Mouse (Mus musculus) layer of hippocampus, adult 8-10 months (tissue): Measurements from ENCODE around the gene Syngap1. TPM values are rescaled to one million over a fixed set of nuclear protein-coding genes. Genes with fewer than 3 reads are reported as not detected.
A peak's percentile ranks its signal among the peaks of the same experiment; 100 is the strongest.

ENCODE experiments used
- DNase-seq, 2 experiments: peaks; one replicate each; pipeline ENCODE4 v3.0.0; 2022; ENCODE audit warnings: low spot score in 2 of 2
- total RNA-seq, 4 experiments: library from RNA; stranded (reverse); gene quantifications; 2 replicates each; pipeline ENCODE4 v1.2.4; 2022

Gene Syngap1
- total RNA-seq, 4 experiments from 2014 or later: 353 to 466 (median 403) TPM

GRCm38 (mm10) chr17:26985503-26986179 lies 44.6 kb downstream of the Syngap1 start:
- DNase-seq: no peak

GRCm38 (mm10) chr17:26990521-26990920 lies 49.5 kb downstream of the Syngap1 start:
- DNase-seq: no peak

- no peak for DNase-seq
Measured at GRCm38 (mm10) chr17:26994410-26994809, 53.4 kb downstream of the Syngap1 start.

- DNase-seq: no peak
Measured at GRCm38 (mm10) chr17:26995006-26995405, 54.0 kb downstream of the Syngap1 start.

- DNase-seq: no peak
Measured at GRCm38 (mm10) chr17:26995562-26995961, 54.5 kb downstream of the Syngap1 start.

- DNase-seq: no peak
Measured at GRCm38 (mm10) chr17:26997661-26998060, 56.6 kb downstream of the Syngap1 start.

- no peak for DNase-seq
Measured at GRCm38 (mm10) chr17:26998283-26998682, 57.2 kb downstream of the Syngap1 start.

- DNase-seq: no peak
Measured at GRCm38 (mm10) chr17:26999996-27000395, 58.9 kb downstream of the Syngap1 start.

GRCm38 (mm10) chr17:27001151-27001550 lies 60.1 kb downstream of the Syngap1 start:
- no peak for DNase-seq

GRCm38 (mm10) chr17:27001889-27002288 lies 60.8 kb downstream of the Syngap1 start:
- no peak for DNase-seq

- no peak for DNase-seq
Measured at GRCm38 (mm10) chr17:27004431-27004830, 63.4 kb downstream of the Syngap1 start.

GRCm38 (mm10) chr17:27004903-27005485 lies 63.9 kb downstream of the Syngap1 start:
- no peak for DNase-seq

- no peak for DNase-seq
Measured at GRCm38 (mm10) chr17:27005644-27006043, 64.6 kb downstream of the Syngap1 start.

- DNase-seq: no peak
Measured at GRCm38 (mm10) chr17:27008277-27008676, 67.2 kb downstream of the Syngap1 start.

- no peak for DNase-seq
Measured at GRCm38 (mm10) chr17:27011167-27011566, 70.1 kb downstream of the Syngap1 start.

- DNase-seq: no peak
Measured at GRCm38 (mm10) chr17:27011998-27012672, 71.1 kb downstream of the Syngap1 start.

- DNase-seq: no peak
Measured at GRCm38 (mm10) chr17:27012909-27013308, 71.9 kb downstream of the Syngap1 start.

- peak; percentile 81 to 82 for DNase-seq
Measured at GRCm38 (mm10) chr17:27017564-27018499, 76.8 kb downstream of the Syngap1 start.

- peak in 1 of 2 experiments; percentile 32 for DNase-seq
Measured at GRCm38 (mm10) chr17:27018555-27019196, 77.6 kb downstream of the Syngap1 start.

GRCm38 (mm10) chr17:27021076-27021475 lies 80.0 kb downstream of the Syngap1 start:
- DNase-seq: no peak

- DNase-seq: no peak
Measured at GRCm38 (mm10) chr17:27021736-27022135, 80.7 kb downstream of the Syngap1 start.
